Mouse (Mus musculus) kidney, embryonic 15.5 days (tissue): ENCODE measurements at regions not wholly inside any gene's neighbourhood (a gene's known extent, or its start where the extent isn't known, plus 50 kb on each side); places are given as distances from the start of the nearest gene placed in this dataset.

Experiments used
- ATAC-seq: fragments of 200-750 bp; cut with Nextera tagmentation; replicated peaks from 2 replicates; pipeline ENCODE4 v1.8.0; 2017; ENCODE audit warnings: moderate TSS enrichment; ENCODE audit not compliant: low FRiP score
- H3K27ac ChIP-seq: fragments of 300-500 bp; sonication (generic); 2 replicates; pipeline ENCODE4 v1.5.1; 2015; ENCODE audit warnings: mild to moderate bottlenecking, inconsistent platforms
- H3K27me3 ChIP-seq: fragments of 300-500 bp; sonication (generic); 2 replicates; pipeline ENCODE4 v1.6.1; 2015; ENCODE audit warnings: inconsistent platforms
- H3K36me3 ChIP-seq: fragments of 300-500 bp; sonication (generic); 2 replicates; pipeline ENCODE4 v1.6.1; 2015; ENCODE audit warnings: inconsistent platforms
- H3K4me1 ChIP-seq: fragments of 300-500 bp; sonication (generic); 2 replicates; pipeline ENCODE4 v1.6.1; 2015; ENCODE audit warnings: inconsistent platforms
- H3K4me2 ChIP-seq: fragments of 300-500 bp; sonication (generic); 2 replicates; pipeline ENCODE4 v1.6.1; 2015; ENCODE audit warnings: moderate library complexity, mild to moderate bottlenecking, inconsistent platforms
- H3K4me3 ChIP-seq: fragments of 300-500 bp; sonication (generic); replicated peaks from 2 replicates; pipeline ENCODE4 v1.5.1; 2015; ENCODE audit warnings: mild to moderate bottlenecking, inconsistent platforms
- H3K9ac ChIP-seq: fragments of 300-500 bp; sonication (generic); 2 replicates; pipeline ENCODE4 v1.6.1; 2015; ENCODE audit warnings: mild to moderate bottlenecking, inconsistent platforms
- H3K9me3 ChIP-seq: fragments of 300-500 bp; sonication (generic); replicated peaks from 2 replicates; pipeline ENCODE4 v1.6.1; 2016; ENCODE audit warnings: inconsistent platforms
- WGBS: fragments of 180-500 bp; shearing (Covaris S2); methylation state at CpG from one replicate; pipeline ENCODE4 v1.1.7; 2015; ENCODE audit warnings: mixed read lengths; 5-methylcytosine and 5-hydroxymethylcytosine counted together

- Histone ChIP-seq H3K4me3 (no peak overlapping the region), H3K4me2 (no peak overlapping the region), H3K9ac (no peak overlapping the region), H3K9me3 (no peaks in the 10 kb centered on the region), H3K4me1 (no peaks in the 10 kb centered on the region), H3K27ac (no peak overlapping the region), H3K36me3 (no peaks in the 10 kb centered on the region), H3K27me3 (no peaks in the 10 kb centered on the region)
- no peak for ATAC-seq
- 60% methylated on average over 4 of the region's 4 CpGs for WGBS
Observed at GRCm38 (mm10) chr13:101408885-101409284, 359.1 kb downstream of the Pik3r1 start.

- H3K4me3 ChIP-seq: no peak overlapping the region
- no peak overlapping the region for H3K27ac ChIP-seq
- H3K27me3 ChIP-seq: no peaks in the 10 kb centered on the region
- H3K9me3 ChIP-seq: no peaks in the 10 kb centered on the region
- no peak overlapping the region for H3K9ac ChIP-seq
- H3K36me3 ChIP-seq: no peaks in the 10 kb centered on the region
- H3K4me1 ChIP-seq: no peaks in the 10 kb centered on the region
- no peak for ATAC-seq
- H3K4me2 ChIP-seq: no peak overlapping the region
- 90% methylated on average over 1 of the region's 1 CpGs for WGBS
Observed at GRCm38 (mm10) chr13:101407633-101408032, 360.4 kb downstream of the Pik3r1 start.

GRCm38 (mm10) chr13:101373581-101374189, 394.3 kb downstream of the Pik3r1 start:
- no peak overlapping the region for H3K4me3 ChIP-seq
- H3K4me2 ChIP-seq: no peak overlapping the region
- ATAC-seq: no peak
- no peaks in the 10 kb centered on the region for H3K36me3 ChIP-seq
- H3K27me3 ChIP-seq: no peaks in the 10 kb centered on the region
- WGBS: 87% methylated on average over 5 of the region's 5 CpGs
- H3K27ac ChIP-seq: no peak overlapping the region
- no peak overlapping the region for H3K9ac ChIP-seq
- H3K9me3 ChIP-seq: no peaks in the 10 kb centered on the region
- no peaks in the 10 kb centered on the region for H3K4me1 ChIP-seq

- H3K27ac ChIP-seq: no peak overlapping the region
- H3K4me1 ChIP-seq: no peaks in the 10 kb centered on the region
- peak; percentile 60; the same call in 1 of the 2 replicates for ATAC-seq
- no peaks in the 10 kb centered on the region for H3K9me3 ChIP-seq
- no peaks in the 10 kb centered on the region for H3K27me3 ChIP-seq
- H3K4me3 ChIP-seq: no peak overlapping the region
- H3K4me2 ChIP-seq: no peak overlapping the region
- WGBS: 52% methylated on average over 1 of the region's 1 CpGs
- no peak overlapping the region for H3K9ac ChIP-seq
- no peaks in the 10 kb centered on the region for H3K36me3 ChIP-seq
Observed at GRCm38 (mm10) chr13:101371906-101372305, 396.1 kb downstream of the Pik3r1 start.

- ATAC-seq: no peak
- no peaks in the 10 kb centered on the region for H3K36me3 ChIP-seq
- H3K27ac ChIP-seq: no peak overlapping the region
- WGBS: 56% methylated on average over 5 of the region's 5 CpGs
- no peak overlapping the region for H3K9ac ChIP-seq
- no peaks in the 10 kb centered on the region for H3K4me1 ChIP-seq
- no peak overlapping the region for H3K4me2 ChIP-seq
- no peaks in the 10 kb centered on the region for H3K9me3 ChIP-seq
- H3K27me3 ChIP-seq: no peaks in the 10 kb centered on the region
- H3K4me3 ChIP-seq: no peak overlapping the region
Observed at GRCm38 (mm10) chr13:101368170-101368569, 399.8 kb downstream of the Pik3r1 start.

- 95% methylated on average over 3 of the region's 3 CpGs for WGBS
- Histone ChIP-seq H3K27ac (no peak overlapping the region), H3K4me3 (no peak overlapping the region), H3K27me3 (no peaks in the 10 kb centered on the region), H3K4me1 (no peaks in the 10 kb centered on the region), H3K36me3 (no peaks in the 10 kb centered on the region), H3K9me3 (no peaks in the 10 kb centered on the region), H3K4me2 (no peak overlapping the region), H3K9ac (no peak overlapping the region)
- ATAC-seq: no peak
Observed at GRCm38 (mm10) chr13:101355363-101355762, 412.7 kb downstream of the Pik3r1 start.

- Histone ChIP-seq H3K9me3 (no peaks in the 10 kb centered on the region), H3K9ac (no peak overlapping the region), H3K27me3 (no peaks in the 10 kb centered on the region), H3K36me3 (no peaks in the 10 kb centered on the region), H3K4me1 (no peaks in the 10 kb centered on the region), H3K4me3 (no peak overlapping the region), H3K27ac (no peak overlapping the region), H3K4me2 (no peak overlapping the region)
- no peak for ATAC-seq
- 82% methylated on average over 4 of the region's 4 CpGs for whole genome bisulfite sequencing
Observed at GRCm38 (mm10) chr13:101351123-101351522, 416.9 kb downstream of the Pik3r1 start.

GRCm38 (mm10) chr13:101349354-101349753, 418.7 kb downstream of the Pik3r1 start:
- Histone ChIP-seq H3K27me3 (no peaks in the 10 kb centered on the region), H3K9ac (no peak overlapping the region), H3K4me3 (no peak overlapping the region), H3K4me2 (no peak overlapping the region), H3K9me3 (no peaks in the 10 kb centered on the region), H3K4me1 (no peaks in the 10 kb centered on the region), H3K27ac (no peak overlapping the region), H3K36me3 (no peaks in the 10 kb centered on the region)
- WGBS: 93% methylated on average over 2 of the region's 2 CpGs
- ATAC-seq: no peak

GRCm38 (mm10) chr13:101338280-101338872, 429.6 kb downstream of the Pik3r1 start:
- no peak overlapping the region for H3K9ac ChIP-seq
- no peaks in the 10 kb centered on the region for H3K27me3 ChIP-seq
- no peaks in the 10 kb centered on the region for H3K36me3 ChIP-seq
- no peak overlapping the region for H3K4me3 ChIP-seq
- H3K27ac ChIP-seq: no peak overlapping the region
- no peaks in the 10 kb centered on the region for H3K4me1 ChIP-seq
- 80% methylated on average over 3 of the region's 3 CpGs for WGBS
- no peak overlapping the region for H3K4me2 ChIP-seq
- ATAC-seq: no peak
- no peaks in the 10 kb centered on the region for H3K9me3 ChIP-seq

- Histone ChIP-seq H3K4me2 (no peak overlapping the region), H3K36me3 (no peaks in the 10 kb centered on the region), H3K9ac (no peak overlapping the region), H3K27me3 (no peaks in the 10 kb centered on the region), H3K9me3 (no peaks in the 10 kb centered on the region), H3K27ac (no peak overlapping the region), H3K4me3 (no peak overlapping the region), H3K4me1 (0 out of 2 replicates have a peak, but pooled peaks cover 4% of the 10 kb centered on the region)
- ATAC-seq: no peak
- 58% methylated on average over 4 of the region's 4 CpGs for WGBS
Observed at GRCm38 (mm10) chr13:101318621-101319020, 449.4 kb downstream of the Pik3r1 start.

GRCm38 (mm10) chr13:101316336-101316735, 451.7 kb downstream of the Pik3r1 start:
- WGBS: 38% methylated on average over 4 of the region's 4 CpGs
- Histone ChIP-seq H3K9ac (no peak overlapping the region), H3K27me3 (no peaks in the 10 kb centered on the region), H3K4me1 (peaks cover 9% of the 10 kb centered on the region; the same call in 1 of the 2 replicates), H3K4me2 (no peak overlapping the region), H3K27ac (no peak overlapping the region), H3K9me3 (no peaks in the 10 kb centered on the region), H3K4me3 (no peak overlapping the region), H3K36me3 (no peaks in the 10 kb centered on the region)
- ATAC-seq: peak; percentile 54; the same call in 1 of the 2 replicates

- Histone ChIP-seq H3K27ac (no peak overlapping the region), H3K9me3 (no peaks in the 10 kb centered on the region), H3K9ac (no peak overlapping the region), H3K27me3 (no peaks in the 10 kb centered on the region), H3K36me3 (no peaks in the 10 kb centered on the region), H3K4me3 (no peak overlapping the region), H3K4me1 (peaks cover 14% of the 10 kb centered on the region; the same call in 1 of the 2 replicates), H3K4me2 (no peak overlapping the region)
- ATAC-seq: no peak
Observed at GRCm38 (mm10) chr13:101314040-101314439, 454.0 kb downstream of the Pik3r1 start.
